In genomic region chr6:83424053-83424404, GRCm38 (mm10) we compare ENCODE assay signal across 13 mouse cellular contexts. TPM values are rescaled to one million over a fixed set of nuclear protein-coding genes. Genes with fewer than 3 reads are reported as not detected.
DNase-seq lines count a peak whose midpoint lies in the region; ATAC-seq and TF ChIP-seq lines count a peak whose summit lies in the region.
"Had no signal": no experiment of that assay in that cellular context is flagged by ENCODE, and none has a peak within 500 bp of the region (broad histone marks: within the 10 kb centered on the region; RNA-seq: fewer than 3 reads in every experiment).

No protein-coding gene starts in this region.

- no peak for ATAC-seq in intestine, embryonic 16.5 days

- no peaks in the 10 kb centered on the region for H3K9me3 ChIP-seq in CH12.LX (replicated peaks; ENCODE audit: low read length)
- no peaks in the 10 kb centered on the region for H3K9me3 ChIP-seq in intestine, embryonic 16.5 days (ENCODE audit: control insufficient read depth, low read length)
- H3K9me3 ChIP-seq: G1E; heart, embryonic 10.5 days had no signal

- TF ChIP-seq POLR2A in kidney, adult 2 months (IDR thresholded peaks at IDR 0.05; ENCODE audit: low read depth, low read length): no peak
- no peak for TF ChIP-seq POLR2A in CH12.LX (IDR thresholded peaks at IDR 0.05; ENCODE audit: low read depth, low read length)

- peak; percentile 44 for TF ChIP-seq EP300 in CH12.LX (IDR thresholded peaks at IDR 0.05; ENCODE audit: low read length)

- no peak for TF ChIP-seq CTCF in kidney, adult 2 months (conservative IDR thresholded peaks at IDR 0.05; ENCODE audit: insufficient read depth, insufficient read length, low read depth, low read length)
- TF ChIP-seq CTCF in CH12.LX (conservative IDR thresholded peaks at IDR 0.05 in 1 of 2, IDR thresholded peaks at IDR 0.05 in 1 of 2; ENCODE audit: low read depth in 2 of 2, low read length in 2 of 2): no peak

- H3K79me2 ChIP-seq in CH12.LX (replicated peaks; ENCODE audit: control insufficient read depth, extremely low read depth, insufficient read depth, poor library complexity, severe bottlenecking): peaks cover 2% of the 10 kb centered on the region; the same call in 1 of the 2 replicates

- H3K4me3 ChIP-seq in kidney, adult 2 months (ENCODE audit: insufficient read depth, low read depth, low read length): no peak overlapping the region
- H3K4me3 ChIP-seq in CH12.LX (replicated peaks in 1 of 3; ENCODE audit: low read depth in 2 of 3, low read length in 2 of 3, poor library complexity in 1 of 3): no peak overlapping the region
- H3K4me3 ChIP-seq in intestine, embryonic 16.5 days (ENCODE audit: low read length): no peak overlapping the region
- H3K4me3 ChIP-seq: heart, embryonic 10.5 days had no signal

- no peaks in the 10 kb centered on the region for H3K36me3 ChIP-seq in kidney, adult 2 months (ENCODE audit: control insufficient read depth, insufficient read depth, low read length)
- peaks cover 26 to 67% of the 10 kb centered on the region in 2 experiments for H3K36me3 ChIP-seq in CH12.LX (replicated peaks in 1 of 2; ENCODE audit: control insufficient read depth in 1 of 2, insufficient read depth in 1 of 2, low read length in 1 of 2)
- H3K36me3 ChIP-seq in intestine, embryonic 16.5 days (ENCODE audit: control insufficient read depth, insufficient read depth, low read length): 0 out of 2 replicates have a peak, but pooled peaks cover 2% of the 10 kb centered on the region

- H3K4me1 ChIP-seq in kidney, adult 2 months (ENCODE audit: control insufficient read depth, insufficient read depth, low read length): peaks cover 41% of the 10 kb centered on the region
- H3K4me1 ChIP-seq in CH12.LX (ENCODE audit: control insufficient read depth in 1 of 2, insufficient read depth in 2 of 2): peaks cover 10 to 89% of the 10 kb centered on the region in 2 experiments; a peak in 3 of 4 replicates
- peaks cover 49% of the 10 kb centered on the region for H3K4me1 ChIP-seq in intestine, embryonic 16.5 days (ENCODE audit: control insufficient read depth, insufficient read depth, low read length)

- H3K27me3 ChIP-seq in kidney, adult 2 months (replicated peaks; ENCODE audit: control insufficient read depth, insufficient read depth, low read length): no peaks in the 10 kb centered on the region
- H3K27me3 ChIP-seq in CH12.LX (replicated peaks): no peaks in the 10 kb centered on the region
- no peaks in the 10 kb centered on the region for H3K27me3 ChIP-seq in intestine, embryonic 16.5 days (replicated peaks; ENCODE audit: control insufficient read depth, insufficient read depth, low read length)

- 75% methylated on average over 4 of the region's 4 CpGs for WGBS in kidney, adult 2 months
- 80% methylated on average over 4 of the region's 4 CpGs for WGBS in intestine, embryonic 16.5 days

- dilution Hi-C loops in CH12.LX (cut with MboI; ENCODE audit: extremely low pct_ligation_motif_present, extremely low pct_unique_long_range_greater_than_20kb, low sequenced_read_pairs): no loop called here

- H3K27ac ChIP-seq in kidney, adult 2 months (ENCODE audit: insufficient read depth, low read depth, low read length): peak overlapping the region; percentile 57; the same call in 1 of the 2 replicates
- no peak overlapping the region for H3K27ac ChIP-seq in CH12.LX (ENCODE audit: insufficient read depth, low read depth)
- peak overlapping the region; percentile 88 for H3K27ac ChIP-seq in intestine, embryonic 16.5 days (ENCODE audit: low read length)

- in situ Hi-C loops in CH12.LX (cut with MboI; ENCODE audit: low pct_ligation_motif_present, low pct_unique_long_range_greater_than_20kb, low sequenced_read_pairs): no loop called here

- no peak overlapping the region for H3K9ac ChIP-seq in CH12.LX (ENCODE audit: insufficient read depth, low read depth)
- H3K9ac ChIP-seq in intestine, embryonic 16.5 days (ENCODE audit: low read depth, low read length): no peak overlapping the region

- DNase-seq in kidney, adult 2 months: no peak
- DNase-seq in kidney, adult 8-10 months: no peak
- DNase-seq in 416B (ENCODE audit: low read depth) (peak; percentile 46), CH12.LX (ENCODE audit: extremely low read depth) (no peak)
- DNase-seq in spleen, adult 12 weeks (ENCODE audit: low spot score): no peak
- DNase-seq in urinary bladder, postnatal 10 days (ENCODE audit: low spot score): no peak
- DNase-seq: cerebellum, postnatal 25 days; lung, postnatal 10 days; spleen, adult 18-20 months; thymus, adult 2 months had no signal

- H3K4me2 ChIP-seq in CH12.LX (ENCODE audit: insufficient read depth, low read depth, poor library complexity, severe bottlenecking): no peak overlapping the region
- H3K4me2 ChIP-seq in intestine, embryonic 16.5 days (ENCODE audit: low read depth, low read length): no peak overlapping the region

- TF ChIP-seq RAD21 in CH12.LX (IDR thresholded peaks at IDR 0.05; ENCODE audit: low read depth, low read length): no peak

TF ChIP-seq in CH12.LX, 34 proteins besides CTCF, POLR2A, EP300 and RAD21:
- TF ChIP-seq GABPA (IDR thresholded peaks at IDR 0.05; ENCODE audit: insufficient replicate concordance, low read depth, low read length) (no peak), JUND (conservative IDR thresholded peaks at IDR 0.05; ENCODE audit: low read depth, low read length) (peak; percentile 77; the same call in 1 of the 2 replicates), JUN (IDR thresholded peaks at IDR 0.05; ENCODE audit: insufficient read depth, low read depth, low read length) (peak; percentile 58)

RNA-seq across cellular contexts. Expression of gene Tet3, which starts 34.9 kb away (rescaled TPM):
- polyA plus RNA-seq in kidney, adult 2 months (2012; rRNA removed): 7.1 and 8.0 TPM in 2 replicates
- total RNA-seq in CH12.LX (2012; rRNA removed) (5.6 and 8.2 TPM in 2 replicates), CH12.LX (2014; rRNA removed) (2.2 and 3.2 TPM in 2 replicates)
- 6.4 and 10.0 TPM in 2 replicates for polyA plus RNA-seq in CH12.LX (2012; ENCODE audit: insufficient read length, low read depth)
- 40.1 and 43.5 TPM in 2 replicates for polyA plus RNA-seq in intestine, embryonic 16.5 days (2015; fragmentation: Nextera tagmentation; extraction: Ambion mirVana)
